Mouse (Mus musculus) forebrain, embryonic 14.5 days (tissue): ENCODE results near the gene Pcgf3. TPM values are rescaled to one million over a fixed set of nuclear protein-coding genes. Genes with fewer than 3 reads are reported as not detected.
A peak's percentile ranks its signal among the peaks of the same experiment; 100 is the strongest.

Source experiments
- ATAC-seq: fragments of 200-750 bp; cut with Nextera tagmentation; 2 replicates; pipeline ENCODE4 v1.8.0; 2017; ENCODE audit warnings: mild to moderate bottlenecking, moderate library complexity
- DNase-seq: peaks from one replicate; pipeline ENCODE4 v3.0.0-alpha.2; 2015; ENCODE audit warnings: low spot score
- H3K27ac ChIP-seq: fragments of 300-500 bp; sonication (generic); 2 replicates; pipeline ENCODE4 v1.5.1; 2014; ENCODE audit warnings: low read depth, mild to moderate bottlenecking, control low read depth, low read length, moderate library complexity
- H3K27me3 ChIP-seq: fragments of 300-500 bp; sonication (generic); replicated peaks from 2 replicates; pipeline ENCODE4 v1.6.1; 2014; ENCODE audit warnings: low read length, control low read depth, mixed read lengths; ENCODE audit not compliant: control insufficient read depth, insufficient read depth
- H3K36me3 ChIP-seq: fragments of 300-500 bp; sonication (generic); 2 replicates; pipeline ENCODE4 v1.6.1; 2014; ENCODE audit warnings: low read length, control low read depth; ENCODE audit not compliant: control insufficient read depth, insufficient read depth
- H3K4me1 ChIP-seq: fragments of 300-500 bp; sonication (generic); 2 replicates; pipeline ENCODE4 v1.6.1; 2014; ENCODE audit warnings: antibody characterized with exemption, low read length, control low read depth; ENCODE audit not compliant: control insufficient read depth, insufficient read depth
- H3K4me2 ChIP-seq: fragments of 300-500 bp; sonication (generic); 2 replicates; pipeline ENCODE4 v1.6.1; 2014; ENCODE audit warnings: mild to moderate bottlenecking, control low read depth, low read length
- H3K4me3 ChIP-seq: fragments of 300-500 bp; sonication (generic); 2 replicates; pipeline ENCODE4 v1.5.1; 2014; ENCODE audit warnings: low read depth, low read length, control low read depth
- H3K9ac ChIP-seq: fragments of 300-500 bp; sonication (generic); 2 replicates; pipeline ENCODE4 v1.6.1; 2014; ENCODE audit warnings: mild to moderate bottlenecking, low read length, control low read depth, moderate library complexity
- H3K9me3 ChIP-seq: fragments of 300-500 bp; sonication (generic); replicated peaks from 2 replicates; pipeline ENCODE4 v1.6.1; 2016; ENCODE audit warnings: low read length, control low read depth, mixed read lengths; ENCODE audit not compliant: control insufficient read depth
- WGBS: fragments of 180-500 bp; shearing (Covaris S2); extraction: QIAGEN DNeasy Blood & Tissue Kit; methylation state at CpG from one replicate; pipeline ENCODE4 v1.1.7; 2014; 5-methylcytosine and 5-hydroxymethylcytosine counted together
- polyA plus RNA-seq: library from polyadenylated mRNA; unstranded; fragments of >200 nt; fragmentation: Nextera tagmentation; extraction: Ambion mirVana; gene quantifications from 2 replicates; pipeline ENCODE4 v1.2.1, GENCODE M21; 2014

Gene Pcgf3
- polyA plus RNA-seq: 27.7 and 35.9 TPM in 2 replicates

- ATAC-seq (peak; percentile 97), DNase-seq (peak; percentile 98)
- no peaks in the 10 kb centered on the region for H3K9me3 ChIP-seq
- peak within 1 kb of the TSS; percentile 89 for H3K4me3 ChIP-seq
- no peaks in the 10 kb centered on the region for H3K27me3 ChIP-seq
- peak within 1 kb of the TSS; percentile 98 for H3K4me2 ChIP-seq
- 1% methylated on average over 58 of the region's 62 CpGs for whole genome bisulfite sequencing
- H3K9ac ChIP-seq: peak within 1 kb of the TSS; percentile 99
- H3K36me3 ChIP-seq: no peaks in the 10 kb centered on the region
- H3K27ac ChIP-seq: peak within 1 kb of the TSS; percentile 86
- peaks cover 25% of the 10 kb centered on the region for H3K4me1 ChIP-seq
Measured at GRCm38 (mm10) chr5:108461082-108462065, at the start of gene Pcgf3. TSS of gene Pcgf3 (plus strand) at chr5:108461232.

GRCm38 (mm10) chr5:108414711-108415110 is 46.3 kb upstream of the Pcgf3 start:
- H3K4me1 ChIP-seq: no peaks in the 10 kb centered on the region
- no peak overlapping the region for H3K4me3 ChIP-seq
- DNase-seq (no peak), ATAC-seq (no peak)
- H3K27ac ChIP-seq: no peak overlapping the region
- H3K9ac ChIP-seq: no peak overlapping the region
- H3K27me3 ChIP-seq: no peaks in the 10 kb centered on the region
- 86% methylated on average over 2 of the region's 2 CpGs for WGBS
- H3K36me3 ChIP-seq: no peaks in the 10 kb centered on the region
- H3K9me3 ChIP-seq: no peaks in the 10 kb centered on the region
- H3K4me2 ChIP-seq: no peak overlapping the region

- ATAC-seq (no peak), DNase-seq (no peak)
- H3K9me3 ChIP-seq: no peaks in the 10 kb centered on the region
- no peak overlapping the region for H3K4me3 ChIP-seq
- H3K36me3 ChIP-seq: no peaks in the 10 kb centered on the region
- no peaks in the 10 kb centered on the region for H3K27me3 ChIP-seq
- H3K4me2 ChIP-seq: no peak overlapping the region
- no peak overlapping the region for H3K27ac ChIP-seq
- WGBS: 78% methylated on average over 3 of the region's 3 CpGs
- H3K4me1 ChIP-seq: no peaks in the 10 kb centered on the region
- no peak overlapping the region for H3K9ac ChIP-seq
Measured at GRCm38 (mm10) chr5:108422741-108423140, 38.3 kb upstream of the Pcgf3 start.

GRCm38 (mm10) chr5:108423427-108423826 is 37.6 kb upstream of the Pcgf3 start:
- DNase-seq: no peak
- Histone ChIP-seq H3K9ac (no peak overlapping the region), H3K27me3 (no peaks in the 10 kb centered on the region), H3K4me3 (no peak overlapping the region), H3K9me3 (no peaks in the 10 kb centered on the region), H3K4me1 (no peaks in the 10 kb centered on the region), H3K36me3 (no peaks in the 10 kb centered on the region), H3K27ac (no peak overlapping the region), H3K4me2 (no peak overlapping the region)
- ATAC-seq: no peak
- 87% methylated on average over 2 of the region's 2 CpGs for WGBS

- 41% methylated on average over 1 of the region's 1 CpGs for WGBS
- ATAC-seq: no peak
Measured at GRCm38 (mm10) chr5:108427186-108427585, 33.8 kb upstream of the Pcgf3 start.

GRCm38 (mm10) chr5:108431196-108431595 is 29.8 kb upstream of the Pcgf3 start:
- Histone ChIP-seq H3K9ac (no peak overlapping the region), H3K9me3 (no peaks in the 10 kb centered on the region), H3K27me3 (no peaks in the 10 kb centered on the region), H3K27ac (no peak overlapping the region), H3K4me3 (no peak overlapping the region), H3K4me2 (no peak overlapping the region), H3K4me1 (peaks cover 7% of the 10 kb centered on the region), H3K36me3 (peaks cover 24% of the 10 kb centered on the region)
- 95% methylated on average over 6 of the region's 6 CpGs for WGBS
- ATAC-seq: no peak
- DNase-seq: no peak

More at GRCm38 (mm10) chr5:108427186-108427585, 33.8 kb upstream of the Pcgf3 start:
- Histone ChIP-seq H3K36me3 (peaks cover 23% of the 10 kb centered on the region), H3K27ac (no peak overlapping the region), H3K9me3 (no peaks in the 10 kb centered on the region), H3K27me3 (no peaks in the 10 kb centered on the region), H3K9ac (no peak overlapping the region), H3K4me1 (no peaks in the 10 kb centered on the region), H3K4me3 (no peak overlapping the region), H3K4me2 (no peak overlapping the region)
- peak; percentile 37 for DNase-seq

- Histone ChIP-seq H3K4me2 (peak within 1 kb of the TSS; percentile 86), H3K9me3 (no peaks in the 10 kb centered on the region), H3K27ac (no peak within 1 kb of the TSS), H3K4me1 (peaks cover 7% of the 10 kb centered on the region), H3K27me3 (no peaks in the 10 kb centered on the region), H3K4me3 (peak within 1 kb of the TSS; percentile 82), H3K36me3 (peaks cover 24% of the 10 kb centered on the region), H3K9ac (peak within 1 kb of the TSS; percentile 90)
- 1% methylated on average over 42 of the region's 42 CpGs for WGBS
- peak; percentile 96 for DNase-seq
- ATAC-seq: peak; percentile 91
Measured at GRCm38 (mm10) chr5:108433804-108434587, 27.0 kb upstream of the Pcgf3 start, which contains the start of gene Atp5k. TSS of gene Atp5k (minus strand) at chr5:108434448.

GRCm38 (mm10) chr5:108436101-108436500 is 24.9 kb upstream of the Pcgf3 start:
- ATAC-seq (no peak), DNase-seq (no peak)
- Histone ChIP-seq H3K9me3 (no peaks in the 10 kb centered on the region), H3K27ac (no peak overlapping the region), H3K9ac (no peak overlapping the region), H3K4me2 (no peak overlapping the region), H3K36me3 (peaks cover 11% of the 10 kb centered on the region), H3K4me3 (no peak overlapping the region), H3K27me3 (no peaks in the 10 kb centered on the region), H3K4me1 (peaks cover 7% of the 10 kb centered on the region)
- 63% methylated on average over 2 of the region's 2 CpGs for WGBS
